Mouse (Mus musculus) heart, embryonic 16.5 days (tissue): ENCODE data around the gene Papss2. TPM values are rescaled to one million over a fixed set of nuclear protein-coding genes. Genes with fewer than 3 reads are reported as not detected.

ENCODE experiments used
- ATAC-seq: fragments of 200-750 bp; cut with Nextera tagmentation; replicated peaks from 2 replicates; pipeline ENCODE4 v1.8.0; 2017; ENCODE audit warnings: moderate number of reproducible peaks; ENCODE audit not compliant: insufficient read depth, low FRiP score; ENCODE audit errors: extremely low read depth
- H3K27ac ChIP-seq: fragments of 300-500 bp; sonication (generic); 2 replicates; pipeline ENCODE4 v1.5.1; 2014; ENCODE audit warnings: mild to moderate bottlenecking, low read length, control low read depth, moderate library complexity
- H3K27me3 ChIP-seq: fragments of 300-500 bp; sonication (generic); 2 replicates; pipeline ENCODE4 v1.6.1; 2014; ENCODE audit warnings: low read length, mixed read lengths; ENCODE audit not compliant: control insufficient read depth, insufficient read depth
- H3K36me3 ChIP-seq: fragments of 300-500 bp; sonication (generic); 2 replicates; pipeline ENCODE4 v1.6.1; 2014; ENCODE audit not compliant: control insufficient read depth, insufficient read depth
- H3K4me1 ChIP-seq: fragments of 300-500 bp; sonication (generic); 2 replicates; pipeline ENCODE4 v1.6.1; 2014; ENCODE audit warnings: low read length, mixed read lengths; ENCODE audit not compliant: control insufficient read depth, insufficient read depth
- H3K4me2 ChIP-seq: fragments of 300-500 bp; sonication (generic); 2 replicates; pipeline ENCODE4 v1.6.1; 2014; ENCODE audit warnings: low read depth, mild to moderate bottlenecking, control low read depth, low read length
- H3K4me3 ChIP-seq: fragments of 300-500 bp; sonication (generic); 2 replicates; pipeline ENCODE4 v1.5.1; 2014; ENCODE audit warnings: mild to moderate bottlenecking, control low read depth, low read length
- H3K9ac ChIP-seq: fragments of 300-500 bp; sonication (generic); 2 replicates; pipeline ENCODE4 v1.6.1; 2014; ENCODE audit warnings: low read length, control low read depth
- H3K9me3 ChIP-seq: fragments of 300-500 bp; sonication (generic); replicated peaks from 2 replicates; pipeline ENCODE4 v1.6.1; 2016; ENCODE audit warnings: low read length; ENCODE audit not compliant: control insufficient read depth
- WGBS: fragments of 180-500 bp; shearing (Covaris S2); extraction: QIAGEN DNeasy Blood & Tissue Kit; methylation state at CpG from one replicate; pipeline ENCODE4 v1.1.7; 2014; 5-methylcytosine and 5-hydroxymethylcytosine counted together
- polyA plus RNA-seq: library from polyadenylated mRNA; unstranded; fragments of >200 nt; fragmentation: Nextera tagmentation; extraction: Ambion mirVana; gene quantifications from 2 replicates; pipeline ENCODE4 v1.2.1, GENCODE M21; 2015

Papss2 gene
- polyA plus RNA-seq, 1 experiment from 2014 or later, result 5.8 TPM

DNA sequence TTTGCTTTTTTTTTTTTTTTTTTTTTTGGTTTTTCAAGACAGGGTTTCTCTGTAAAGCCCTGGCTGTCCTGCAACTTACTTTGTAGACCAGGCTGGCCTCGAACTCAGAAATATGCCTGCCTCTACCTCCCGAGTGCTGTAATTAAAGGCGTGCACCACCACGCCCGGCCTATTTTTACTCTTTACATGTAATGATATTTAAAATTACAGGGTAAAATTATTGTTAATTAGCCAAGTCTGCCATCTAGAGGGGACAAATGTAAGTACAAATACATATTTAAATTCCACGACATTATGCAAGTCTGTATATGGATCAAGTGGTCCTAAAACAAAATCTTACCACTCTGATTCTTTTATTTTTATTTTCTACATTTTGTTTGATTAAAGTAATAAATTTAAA is 94.1 kb downstream of the Papss2 start:
- no peak overlapping the region for H3K9ac ChIP-seq
- WGBS, result 55% methylated on average over 6 of the region's 6 CpGs
- H3K36me3 ChIP-seq, result peaks cover 33% of the 10 kb centered on the region
- ATAC-seq, result no peak
- no peak overlapping the region for H3K4me3 ChIP-seq
- H3K4me2 ChIP-seq, result no peak overlapping the region
- H3K4me1 ChIP-seq, result no peaks in the 10 kb centered on the region
- no peak overlapping the region for H3K27ac ChIP-seq
- H3K27me3 ChIP-seq, result no peaks in the 10 kb centered on the region
- H3K9me3 ChIP-seq, result no peaks in the 10 kb centered on the region

DNA sequence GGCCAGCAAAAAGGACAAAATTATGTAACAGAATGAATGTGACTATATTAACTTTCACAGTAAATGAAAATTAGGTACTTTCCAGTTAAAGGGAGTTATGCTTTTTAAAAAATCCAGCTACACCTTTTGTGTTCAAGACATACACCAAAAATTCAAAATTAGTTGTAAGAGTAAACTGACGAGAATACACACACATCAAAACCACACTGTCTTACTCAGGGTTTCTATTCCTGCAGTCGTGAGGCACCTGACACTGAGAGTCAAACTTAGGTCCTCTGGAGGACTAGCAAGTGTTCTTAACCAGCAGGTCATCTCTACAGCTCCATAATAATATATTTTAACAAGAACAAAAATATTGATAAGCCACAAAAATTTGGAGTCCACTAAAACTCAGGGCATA is 101.1 kb downstream of the Papss2 start:
- ATAC-seq, result no peak
- H3K4me1 ChIP-seq, result no peaks in the 10 kb centered on the region
- H3K4me3 ChIP-seq, result no peak overlapping the region
- peaks cover 45% of the 10 kb centered on the region for H3K36me3 ChIP-seq
- H3K9me3 ChIP-seq, result no peaks in the 10 kb centered on the region
- H3K9ac ChIP-seq, result no peak overlapping the region
- H3K4me2 ChIP-seq, result no peak overlapping the region
- WGBS, result 86% methylated on average over 2 of the region's 2 CpGs
- H3K27ac ChIP-seq, result no peak overlapping the region
- H3K27me3 ChIP-seq, result no peaks in the 10 kb centered on the region

DNA sequence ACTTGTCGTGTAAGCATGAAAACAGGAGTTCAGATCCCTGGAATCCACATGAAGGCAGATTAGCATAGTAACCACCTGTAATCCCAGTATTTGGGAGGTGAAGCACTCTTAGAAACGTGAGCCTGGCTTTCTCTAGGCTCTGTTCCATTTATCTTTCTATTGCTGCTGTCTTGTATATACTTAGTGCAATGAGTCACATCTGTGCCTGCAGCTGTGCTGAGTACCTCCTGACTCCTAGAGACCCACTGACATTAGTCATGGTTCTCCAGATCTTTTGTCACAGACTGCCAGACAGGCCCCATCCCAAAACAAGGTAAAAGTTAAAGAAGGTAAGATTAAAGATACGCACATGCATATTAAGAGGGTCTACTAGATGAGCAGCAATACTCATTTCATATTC is 106.6 kb downstream of the Papss2 start:
- Histone ChIP-seq H3K9me3 (no peaks in the 10 kb centered on the region), H3K27me3 (no peaks in the 10 kb centered on the region), H3K27ac (no peak overlapping the region), H3K4me2 (no peak overlapping the region), H3K4me1 (no peaks in the 10 kb centered on the region), H3K9ac (no peak overlapping the region), H3K36me3 (peaks cover 37% of the 10 kb centered on the region), H3K4me3 (no peak overlapping the region)
- no peak for ATAC-seq
- WGBS, result 77% methylated on average over 3 of the region's 3 CpGs

DNA sequence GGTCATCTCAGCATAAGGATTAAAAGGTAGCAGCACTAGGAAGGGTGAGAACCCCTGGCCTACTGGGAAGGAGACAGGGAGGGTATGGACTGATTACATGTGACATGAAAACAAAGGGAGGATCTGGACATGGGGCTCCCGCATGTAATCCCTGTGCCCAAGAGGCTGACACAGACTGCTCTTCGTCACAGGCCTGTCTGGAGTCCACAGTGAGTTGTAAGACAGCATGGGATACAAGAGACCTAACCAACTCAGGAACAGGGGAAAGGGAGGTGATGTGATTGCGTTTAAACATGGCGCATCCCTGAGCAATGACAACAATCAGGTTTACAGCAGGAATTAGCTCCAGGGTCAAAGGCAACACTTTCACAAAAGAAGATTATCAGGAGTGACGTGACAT is 113.4 kb downstream of the Papss2 start:
- Histone ChIP-seq H3K27ac (no peak overlapping the region), H3K4me1 (peaks cover 12% of the 10 kb centered on the region), H3K4me2 (no peak overlapping the region), H3K4me3 (no peak overlapping the region), H3K9me3 (no peaks in the 10 kb centered on the region), H3K9ac (no peak overlapping the region), H3K36me3 (peaks cover 7% of the 10 kb centered on the region), H3K27me3 (no peaks in the 10 kb centered on the region)
- ATAC-seq, result no peak
- WGBS, result 84% methylated on average over 5 of the region's 5 CpGs

DNA sequence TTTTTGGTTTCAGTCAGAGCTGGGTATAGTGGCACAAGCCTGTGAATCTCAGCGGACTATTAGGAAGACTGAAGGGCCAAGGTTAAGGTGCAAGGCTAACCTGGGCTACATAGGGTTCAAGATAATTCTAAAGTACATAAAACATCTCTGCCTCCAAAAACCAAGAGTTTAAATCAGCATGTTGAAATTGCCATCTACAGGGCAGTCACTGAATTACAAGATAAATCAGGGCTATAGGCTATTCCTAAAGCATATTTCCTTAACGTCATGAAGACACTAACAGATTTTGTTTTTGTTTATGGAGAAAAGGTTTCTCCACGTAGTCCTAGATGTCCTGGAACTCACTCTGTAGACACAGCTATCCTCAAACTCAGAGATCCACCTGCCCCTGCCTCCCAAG is 114.7 kb downstream of the Papss2 start:
- no peaks in the 10 kb centered on the region for H3K27me3 ChIP-seq
- no peak overlapping the region for H3K4me3 ChIP-seq
- H3K4me1 ChIP-seq, result peaks cover 12% of the 10 kb centered on the region
- WGBS, result 63% methylated on average over 3 of the region's 3 CpGs
- H3K27ac ChIP-seq, result no peak overlapping the region
- H3K9me3 ChIP-seq, result no peaks in the 10 kb centered on the region
- ATAC-seq, result no peak
- H3K36me3 ChIP-seq, result peaks cover 1% of the 10 kb centered on the region; the same call in 1 of the 2 replicates
- no peak overlapping the region for H3K4me2 ChIP-seq
- no peak overlapping the region for H3K9ac ChIP-seq

DNA sequence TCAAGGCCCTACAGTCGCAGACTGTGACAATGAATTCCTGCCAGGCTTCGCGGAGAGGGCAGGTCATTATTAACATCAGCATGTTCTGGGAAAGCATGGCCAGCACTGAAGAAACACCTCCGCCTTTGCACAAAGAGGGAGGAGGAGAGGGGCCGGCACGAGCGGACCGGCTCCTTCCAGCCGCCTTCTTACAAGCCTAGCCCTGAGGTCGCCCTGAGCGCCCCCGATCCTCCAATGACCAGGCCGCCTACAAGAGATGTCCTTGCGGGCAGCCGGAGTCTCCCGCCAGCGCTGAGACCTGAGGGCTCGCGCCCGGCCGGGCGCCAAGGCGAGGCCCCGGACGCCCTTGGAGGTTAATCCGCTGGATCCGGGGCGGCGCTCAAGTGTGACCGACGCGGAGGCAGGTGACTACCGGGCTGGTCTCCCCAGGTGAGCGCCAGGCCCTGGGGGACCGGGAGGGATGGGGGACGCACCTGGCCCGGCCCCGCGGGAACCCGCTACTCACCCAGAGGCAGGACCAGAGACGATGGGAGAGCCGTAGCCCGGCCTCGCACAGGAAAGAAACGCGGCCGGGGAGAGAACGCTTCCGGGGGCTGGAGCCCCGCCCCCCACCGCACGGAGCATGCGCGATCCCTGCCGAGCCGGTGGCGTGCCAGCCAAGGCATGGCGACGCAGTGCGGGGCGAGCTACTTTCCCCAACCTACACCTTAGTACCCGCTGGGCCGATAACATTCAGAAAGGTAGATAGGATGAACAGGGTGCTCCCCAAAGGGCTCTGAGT is 116.4 kb downstream of the Papss2 start:
- Histone ChIP-seq H3K4me2 (peak overlapping the region; percentile 95), H3K36me3 (no peaks in the 10 kb centered on the region), H3K9ac (peak overlapping the region; percentile 90), H3K9me3 (no peaks in the 10 kb centered on the region), H3K27ac (peak overlapping the region; percentile 95), H3K27me3 (no peaks in the 10 kb centered on the region), H3K4me3 (peak overlapping the region; percentile 76), H3K4me1 (peaks cover 12% of the 10 kb centered on the region)
- under 1% methylated on average over 63 of the region's 63 CpGs for WGBS
- peak; percentile 97 for ATAC-seq

DNA sequence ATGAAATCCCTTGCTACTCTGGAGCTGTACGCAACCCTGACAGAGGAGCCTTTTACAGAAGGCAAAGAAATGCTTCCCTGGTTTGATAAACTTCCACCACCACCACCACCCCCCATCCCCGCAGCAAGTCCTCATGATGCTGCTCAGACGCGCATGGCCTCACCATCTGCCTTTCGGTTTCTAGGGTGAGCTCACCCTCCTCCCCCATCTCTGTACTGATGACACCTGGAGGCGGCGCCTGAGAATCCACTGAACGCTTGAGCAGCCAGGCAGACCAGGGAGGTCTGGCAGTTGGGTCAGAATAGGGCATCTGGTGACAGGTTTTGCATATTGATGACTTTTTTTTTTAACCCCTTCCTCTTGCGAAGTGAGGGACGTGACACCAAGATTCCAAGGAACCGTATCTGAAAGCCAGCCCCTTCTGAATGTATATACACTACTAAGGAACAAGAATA is 117.0 kb downstream of the Papss2 start:
- no peaks in the 10 kb centered on the region for H3K27me3 ChIP-seq
- 2% methylated on average over 11 of the region's 11 CpGs for WGBS
- peak; percentile 83 for ATAC-seq

DNA sequence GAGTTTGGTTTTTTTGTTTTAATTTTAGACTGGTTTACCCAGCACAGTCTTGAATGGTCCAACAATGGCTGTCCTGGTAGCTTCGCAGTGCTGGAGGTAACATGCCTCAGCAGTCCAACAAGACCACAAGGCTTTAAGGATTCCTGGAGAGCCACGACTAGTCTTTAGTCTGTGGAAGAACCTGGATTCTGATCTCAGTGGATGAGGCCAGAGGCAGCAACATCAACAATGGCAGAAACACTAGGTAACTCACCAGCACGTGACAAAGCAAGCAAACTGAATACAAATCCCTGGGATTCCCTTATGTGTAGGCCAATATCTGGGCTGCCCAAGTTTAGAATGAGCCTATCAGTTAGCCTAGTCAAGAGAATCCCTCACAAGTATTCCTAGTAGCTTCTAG is 117.9 kb downstream of the Papss2 start:
- H3K4me3 ChIP-seq, result no peak overlapping the region
- no peak overlapping the region for H3K4me2 ChIP-seq
- H3K27me3 ChIP-seq, result no peaks in the 10 kb centered on the region
- ATAC-seq, result no peak
- peaks cover 12% of the 10 kb centered on the region for H3K4me1 ChIP-seq
- 76% methylated on average over 3 of the region's 3 CpGs for WGBS
- no peaks in the 10 kb centered on the region for H3K9me3 ChIP-seq
- no peak overlapping the region for H3K9ac ChIP-seq
- H3K36me3 ChIP-seq, result no peaks in the 10 kb centered on the region
- no peak overlapping the region for H3K27ac ChIP-seq

More for the DNA sequence above, 117.0 kb downstream of the Papss2 start:
- Histone ChIP-seq H3K36me3 (no peaks in the 10 kb centered on the region), H3K4me1 (peaks cover 12% of the 10 kb centered on the region), H3K4me2 (peak overlapping the region; percentile 95), H3K9ac (peak overlapping the region; percentile 90), H3K4me3 (peak overlapping the region; percentile 76), H3K27ac (peak overlapping the region; percentile 95), H3K9me3 (no peaks in the 10 kb centered on the region)

DNA sequence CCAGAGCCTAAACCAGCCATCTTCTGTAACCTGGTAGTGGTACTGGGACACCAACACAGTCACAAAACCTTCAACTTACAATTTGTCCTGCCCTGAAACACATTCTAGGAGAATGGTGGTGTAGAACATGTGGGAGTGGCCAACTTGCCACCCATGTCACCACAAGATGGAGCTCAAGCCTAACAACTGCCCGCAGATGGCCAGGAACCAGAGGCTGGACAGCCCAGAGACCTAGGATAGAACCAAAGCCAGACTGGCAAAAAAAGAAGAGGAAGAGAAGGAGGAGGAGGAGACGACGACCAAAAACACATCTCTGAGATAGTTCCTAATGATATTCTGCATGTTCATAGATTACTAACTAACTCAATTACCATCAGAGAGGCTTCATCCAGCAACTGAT is 119.6 kb downstream of the Papss2 start:
- H3K4me2 ChIP-seq, result no peak overlapping the region
- H3K4me1 ChIP-seq, result peaks cover 12% of the 10 kb centered on the region
- no peak overlapping the region for H3K27ac ChIP-seq
- WGBS, result 3% methylated on average over 3 of the region's 3 CpGs
- ATAC-seq, result no peak
- no peaks in the 10 kb centered on the region for H3K27me3 ChIP-seq
- no peak overlapping the region for H3K4me3 ChIP-seq
- no peak overlapping the region for H3K9ac ChIP-seq
- H3K36me3 ChIP-seq, result no peaks in the 10 kb centered on the region
- H3K9me3 ChIP-seq, result no peaks in the 10 kb centered on the region
